Mouse (Mus musculus) heart, embryonic 15.5 days (tissue): Measurements from ENCODE around the gene Reck. TPM values are rescaled to one million over a fixed set of nuclear protein-coding genes. Genes with fewer than 3 reads are reported as not detected.

Experiments used
- ATAC-seq: fragments of 200-750 bp; cut with Nextera tagmentation; replicated peaks from 2 replicates; pipeline ENCODE4 v1.8.0; 2017; ENCODE audit warnings: low read depth, moderate TSS enrichment; ENCODE audit not compliant: insufficient number of reproducible peaks, insufficient read depth, low FRiP score
- H3K27ac ChIP-seq: fragments of 300-500 bp; sonication (generic); 2 replicates; pipeline ENCODE4 v1.5.1; 2015; ENCODE audit warnings: mild to moderate bottlenecking, inconsistent platforms
- H3K27me3 ChIP-seq: fragments of 300-500 bp; sonication (generic); 2 replicates; pipeline ENCODE4 v1.6.1; 2015; ENCODE audit warnings: inconsistent platforms
- H3K36me3 ChIP-seq: fragments of 300-500 bp; sonication (generic); 2 replicates; pipeline ENCODE4 v1.6.1; 2015; ENCODE audit warnings: mild to moderate bottlenecking, inconsistent platforms
- H3K4me1 ChIP-seq: fragments of 300-500 bp; sonication (generic); replicated peaks from 2 replicates; pipeline ENCODE4 v1.6.1; 2015; ENCODE audit warnings: inconsistent platforms
- H3K4me2 ChIP-seq: fragments of 300-500 bp; sonication (generic); 2 replicates; pipeline ENCODE4 v1.6.1; 2015; ENCODE audit warnings: inconsistent platforms, mild to moderate bottlenecking, moderate library complexity
- H3K4me3 ChIP-seq: fragments of 300-500 bp; sonication (generic); 2 replicates; pipeline ENCODE4 v1.5.1; 2015; ENCODE audit warnings: mild to moderate bottlenecking, inconsistent platforms
- H3K9ac ChIP-seq: fragments of 300-500 bp; sonication (generic); 2 replicates; pipeline ENCODE4 v1.6.1; 2015; ENCODE audit warnings: mild to moderate bottlenecking, inconsistent platforms
- H3K9me3 ChIP-seq: fragments of 300-500 bp; sonication (generic); replicated peaks from 2 replicates; pipeline ENCODE4 v1.6.1; 2016; ENCODE audit warnings: inconsistent platforms
- WGBS: fragments of 180-500 bp; shearing (Covaris S2); methylation state at CpG from one replicate; pipeline ENCODE4 v1.1.7; 2015; ENCODE audit warnings: mixed read lengths; 5-methylcytosine and 5-hydroxymethylcytosine counted together
- polyA plus RNA-seq: library from polyadenylated mRNA; unstranded; fragments of >200 nt; fragmentation: Nextera tagmentation; extraction: Ambion mirVana; gene quantifications from 2 replicates; pipeline ENCODE4 v1.2.1, GENCODE M21; 2015

Gene Reck
- polyA plus RNA-seq, 1 experiment from 2014 or later: 8.1 TPM

DNA sequence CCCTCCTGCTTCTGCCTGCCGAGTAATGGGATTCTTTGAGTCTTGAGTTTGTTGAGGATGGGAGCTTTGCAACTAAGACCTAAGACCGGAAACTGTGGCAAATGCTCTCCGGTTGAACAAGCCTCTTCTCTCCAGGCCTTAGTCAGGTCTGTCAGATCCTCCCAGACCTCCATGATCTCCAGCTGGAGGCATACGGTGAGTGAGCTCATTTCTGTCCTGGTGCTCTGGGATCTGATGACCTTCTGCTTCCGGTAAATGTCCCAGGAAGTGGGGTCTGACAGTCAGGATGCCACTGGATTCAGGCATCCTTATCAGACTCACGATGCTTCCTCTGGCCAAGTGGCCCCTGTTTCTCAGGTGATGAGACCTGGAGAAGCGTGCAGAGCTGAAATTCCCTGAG is 105.9 kb downstream of the Reck start:
- no peaks in the 10 kb centered on the region for H3K36me3 ChIP-seq
- no peak overlapping the region for H3K27ac ChIP-seq
- no peak overlapping the region for H3K4me2 ChIP-seq
- ATAC-seq: no peak
- H3K9ac ChIP-seq: no peak overlapping the region
- H3K9me3 ChIP-seq: no peaks in the 10 kb centered on the region
- peaks cover 27% of the 10 kb centered on the region for H3K4me1 ChIP-seq
- WGBS: 79% methylated on average over 7 of the region's 7 CpGs
- no peak overlapping the region for H3K4me3 ChIP-seq
- no peaks in the 10 kb centered on the region for H3K27me3 ChIP-seq

DNA sequence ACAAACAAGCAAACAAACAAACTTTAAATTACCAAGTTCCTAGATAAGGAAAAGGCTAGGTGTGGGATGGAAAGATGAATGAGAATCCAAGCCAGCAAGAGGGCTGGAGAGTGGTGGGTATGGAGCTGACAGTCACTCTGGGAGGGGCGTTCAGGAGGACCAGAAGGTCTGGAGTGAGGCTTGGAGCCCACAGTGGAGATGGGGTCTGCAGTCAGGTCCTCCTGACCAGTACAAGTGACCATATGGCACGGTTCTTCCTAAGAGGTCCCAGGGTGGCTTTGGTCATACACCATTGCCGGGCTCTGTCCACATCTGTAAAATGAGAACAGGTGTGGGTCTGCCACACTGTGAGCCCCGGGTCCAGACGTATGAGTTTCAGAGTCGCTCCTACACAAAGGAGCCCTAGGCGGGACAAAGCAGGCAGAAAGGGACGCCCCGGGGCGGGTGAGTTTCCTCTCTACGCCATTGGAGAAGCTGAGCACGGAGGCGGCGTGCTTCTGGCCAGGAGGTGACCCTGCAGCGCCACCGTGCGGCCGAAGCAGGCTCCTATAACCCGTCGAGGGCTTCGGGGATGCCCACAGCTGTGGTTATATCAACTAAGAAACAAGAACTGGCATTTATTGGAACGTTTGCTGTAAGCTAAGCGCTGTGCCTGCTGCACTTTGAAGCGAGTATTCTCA is 106.9 kb downstream of the Reck start:
- H3K27ac ChIP-seq: peak overlapping the region; percentile 34; the same call in 1 of the 2 replicates
- 1% methylated on average over 24 of the region's 24 CpGs for WGBS

DNA sequence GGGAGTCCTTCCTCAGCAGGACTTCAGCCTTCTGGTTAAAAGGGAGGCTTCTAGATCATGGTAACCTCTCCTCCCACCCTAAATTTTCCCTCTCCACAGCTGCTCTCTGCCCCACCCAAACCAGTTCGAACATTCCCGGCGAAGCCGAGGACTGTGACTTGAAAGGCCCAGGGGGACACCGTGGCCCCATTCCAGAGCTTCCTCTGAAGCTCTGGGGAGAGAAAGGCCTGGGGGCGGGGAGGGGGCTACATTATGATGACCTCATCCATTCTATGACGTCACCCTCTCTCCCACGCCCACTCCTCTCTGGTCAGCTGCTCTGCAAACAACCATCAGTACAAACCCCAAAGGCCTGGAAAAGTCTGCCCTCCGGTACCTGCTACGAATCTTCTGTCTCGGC is 107.9 kb downstream of the Reck start, which contains the start of gene Ccin:
Gene Ccin (plus strand): TSS at position 303 of the 400 bp plus-strand sequence.
- peak within 1 kb of the TSS; percentile 46 for H3K4me3 ChIP-seq
- H3K27ac ChIP-seq: no peak within 1 kb of the TSS
- H3K9ac ChIP-seq: peak within 1 kb of the TSS; percentile 68
- no peak for ATAC-seq
- no peaks in the 10 kb centered on the region for H3K27me3 ChIP-seq
- whole genome bisulfite sequencing: 66% methylated on average over 11 of the region's 11 CpGs
- peaks cover 25% of the 10 kb centered on the region for H3K4me1 ChIP-seq
- peak within 1 kb of the TSS; percentile 85 for H3K4me2 ChIP-seq
- H3K36me3 ChIP-seq: no peaks in the 10 kb centered on the region
- no peaks in the 10 kb centered on the region for H3K9me3 ChIP-seq

More for the DNA sequence above, 106.9 kb downstream of the Reck start:
- Histone ChIP-seq H3K9me3 (no peaks in the 10 kb centered on the region), H3K4me2 (peak overlapping the region; percentile 85), H3K36me3 (no peaks in the 10 kb centered on the region), H3K4me1 (peaks cover 27% of the 10 kb centered on the region), H3K4me3 (peak overlapping the region; percentile 46), H3K27me3 (no peaks in the 10 kb centered on the region), H3K9ac (peak overlapping the region; percentile 68)
- ATAC-seq: peak; percentile 88

DNA sequence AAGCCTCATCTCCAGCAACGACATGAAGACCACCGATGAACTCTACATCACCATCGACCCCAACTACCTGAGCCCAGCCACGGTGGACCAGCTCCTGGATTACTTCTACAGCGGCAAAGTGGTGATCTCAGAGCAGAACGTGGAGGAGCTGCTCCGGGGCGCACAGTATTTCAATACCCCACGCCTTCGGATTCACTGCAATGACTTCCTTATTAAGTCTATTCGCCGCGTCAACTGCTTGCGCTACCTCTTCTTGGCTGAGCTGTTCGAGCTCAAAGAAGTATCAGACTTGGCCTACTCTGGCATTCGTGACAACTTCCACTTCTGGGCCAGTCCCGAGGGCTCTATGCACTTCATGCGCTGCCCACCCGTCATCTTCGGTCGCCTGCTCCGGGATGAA is 108.4 kb downstream of the Reck start:
- no peak for ATAC-seq
- WGBS: 88% methylated on average over 22 of the region's 22 CpGs
- Histone ChIP-seq H3K27me3 (no peaks in the 10 kb centered on the region), H3K9ac (no peak overlapping the region), H3K36me3 (no peaks in the 10 kb centered on the region), H3K4me3 (no peak overlapping the region), H3K4me2 (no peak overlapping the region), H3K4me1 (peaks cover 19% of the 10 kb centered on the region), H3K9me3 (no peaks in the 10 kb centered on the region), H3K27ac (no peak overlapping the region)

DNA sequence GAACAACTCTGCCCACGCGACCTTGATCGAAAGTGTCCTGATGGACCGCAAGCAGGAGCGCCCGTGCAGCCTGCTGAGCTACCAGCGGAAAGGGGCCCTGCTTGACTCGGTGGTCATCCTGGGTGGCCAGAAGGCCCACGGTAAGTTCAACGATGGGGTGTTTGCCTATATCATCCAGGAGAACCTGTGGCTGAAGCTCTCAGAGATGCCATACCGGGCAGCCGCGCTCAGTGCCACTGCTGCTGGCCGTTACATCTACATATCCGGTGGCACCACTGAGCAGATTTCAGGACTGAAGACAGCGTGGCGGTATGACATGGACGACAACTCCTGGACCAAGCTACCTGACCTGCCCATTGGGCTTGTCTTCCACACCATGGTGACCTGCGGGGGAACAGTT is 109.0 kb downstream of the Reck start:
- WGBS: 85% methylated on average over 19 of the region's 19 CpGs

DNA sequence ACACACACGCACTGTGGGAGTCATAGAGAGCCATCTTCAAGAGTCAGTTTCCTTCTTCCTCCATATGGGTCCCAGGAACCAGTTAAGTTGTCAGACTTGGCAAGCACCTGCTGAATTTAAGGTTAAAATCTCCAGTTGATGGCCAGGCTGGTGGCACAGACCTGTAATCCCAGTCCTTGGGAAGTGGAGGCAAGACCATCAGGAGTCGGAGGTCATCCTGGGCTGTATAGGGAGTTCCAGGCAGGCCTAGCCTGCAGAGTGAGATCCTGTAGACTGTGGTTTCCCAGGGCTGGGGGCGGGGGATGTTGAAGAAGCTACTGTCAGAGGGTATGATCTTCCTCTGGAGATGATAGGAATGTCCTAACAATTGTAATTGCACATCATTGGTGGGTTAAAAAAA is 113.6 kb downstream of the Reck start:
- H3K27me3 ChIP-seq: no peaks in the 10 kb centered on the region
- no peak overlapping the region for H3K4me2 ChIP-seq
- no peaks in the 10 kb centered on the region for H3K9me3 ChIP-seq
- 79% methylated on average over 3 of the region's 3 CpGs for WGBS
- H3K27ac ChIP-seq: no peak overlapping the region
- ATAC-seq: no peak
- H3K4me1 ChIP-seq: no peaks in the 10 kb centered on the region
- H3K9ac ChIP-seq: no peak overlapping the region
- no peaks in the 10 kb centered on the region for H3K36me3 ChIP-seq
- H3K4me3 ChIP-seq: no peak overlapping the region

More for the DNA sequence above, 109.0 kb downstream of the Reck start:
- Histone ChIP-seq H3K9me3 (no peaks in the 10 kb centered on the region), H3K9ac (no peak overlapping the region), H3K4me1 (peaks cover 13% of the 10 kb centered on the region), H3K27me3 (no peaks in the 10 kb centered on the region), H3K27ac (no peak overlapping the region), H3K4me2 (no peak overlapping the region), H3K4me3 (no peak overlapping the region), H3K36me3 (no peaks in the 10 kb centered on the region)
- no peak for ATAC-seq

DNA sequence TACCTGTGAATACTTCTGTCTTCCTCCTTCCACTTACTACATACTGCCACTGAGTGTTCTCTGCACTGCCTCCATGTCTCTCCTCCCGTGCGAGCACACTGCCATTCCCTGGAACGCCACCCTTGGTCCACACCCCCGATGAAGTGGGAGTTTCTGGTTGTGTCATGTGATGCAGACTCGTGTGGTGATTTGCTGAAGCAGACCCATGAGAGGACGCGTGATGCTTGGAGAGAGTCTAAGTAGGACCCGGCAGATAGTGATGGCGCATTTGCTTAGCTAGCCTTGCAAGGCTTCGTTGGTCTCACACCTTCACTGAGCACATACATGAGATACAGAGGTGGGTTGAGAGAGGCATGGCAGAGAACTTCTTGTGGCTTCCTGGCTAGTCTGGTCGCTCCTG is 117.7 kb downstream of the Reck start:
- Histone ChIP-seq H3K9ac (no peak overlapping the region), H3K36me3 (no peaks in the 10 kb centered on the region), H3K27ac (no peak overlapping the region), H3K4me2 (no peak overlapping the region), H3K4me1 (no peaks in the 10 kb centered on the region), H3K27me3 (no peaks in the 10 kb centered on the region), H3K4me3 (no peak overlapping the region), H3K9me3 (no peaks in the 10 kb centered on the region)
- no peak for ATAC-seq
- 90% methylated on average over 11 of the region's 11 CpGs for WGBS

DNA sequence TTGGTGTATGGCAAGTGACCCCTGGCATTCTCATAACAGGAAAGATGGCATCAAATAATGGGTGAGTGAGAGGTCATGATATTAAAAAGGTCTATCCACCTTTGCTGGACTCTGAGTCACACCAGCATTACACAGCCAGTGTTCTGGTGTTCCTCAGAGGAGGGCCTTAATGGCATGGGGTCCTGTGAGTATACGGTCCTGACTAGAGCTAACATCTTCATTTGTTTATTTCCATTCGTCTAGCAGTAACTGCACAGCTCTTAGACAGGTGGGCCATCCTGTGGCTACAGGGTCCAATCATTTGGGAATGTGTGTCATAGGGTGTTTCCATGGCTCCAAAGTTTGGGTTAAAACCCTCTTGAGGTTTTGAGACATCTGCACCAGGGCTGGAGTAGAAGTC is 119.0 kb downstream of the Reck start:
- 71% methylated on average over 2 of the region's 2 CpGs for WGBS
- H3K9me3 ChIP-seq: peaks cover 4% of the 10 kb centered on the region; the same call in 1 of the 2 replicates
- ATAC-seq: no peak
- H3K27ac ChIP-seq: no peak overlapping the region
- no peak overlapping the region for H3K9ac ChIP-seq
- no peaks in the 10 kb centered on the region for H3K27me3 ChIP-seq
- no peaks in the 10 kb centered on the region for H3K4me1 ChIP-seq
- no peak overlapping the region for H3K4me2 ChIP-seq
- no peaks in the 10 kb centered on the region for H3K36me3 ChIP-seq
- no peak overlapping the region for H3K4me3 ChIP-seq

Other genes starting within 250 kb of the Reck start
- gene Npr2, start 243.6 kb upstream of the Reck start, polyA plus RNA-seq: 6.7 and 10.8 TPM in 2 replicates
- gene Spag8, start 221.9 kb upstream of the Reck start, polyA plus RNA-seq: 0.30 and 0.77 TPM in 2 replicates
- 150 and 188 TPM in 2 replicates for gene Hint2, start 219.1 kb upstream of the Reck start, polyA plus RNA-seq
- gene Tmem8b, start 206.6 kb upstream of the Reck start, polyA plus RNA-seq: 3.8 and 4.6 TPM in 2 replicates
- 1.6 and 4.0 TPM in 2 replicates for gene Fam221b, start 206.4 kb upstream of the Reck start, polyA plus RNA-seq
- not detected in 2 replicates for gene Olfr70, start 174.7 kb upstream of the Reck start, polyA plus RNA-seq
- gene Olfr71, start 165.3 kb upstream of the Reck start, polyA plus RNA-seq: not detected in 2 replicates
- gene Hrct1, start 148.3 kb upstream of the Reck start, polyA plus RNA-seq: 1.1 and 1.5 TPM in 2 replicates
- 0.31 and 0.42 TPM in 2 replicates for gene Spaar, start 145.5 kb upstream of the Reck start, polyA plus RNA-seq
- not detected in 2 replicates for gene Olfr159, start 104.5 kb upstream of the Reck start, polyA plus RNA-seq
- not detected in 2 replicates for gene Olfr156, start 51.6 kb upstream of the Reck start, polyA plus RNA-seq
- gene Olfr157, start 35.3 kb upstream of the Reck start, polyA plus RNA-seq: not detected in 2 replicates
- not detected in 2 replicates for gene Olfr155, start 24.0 kb upstream of the Reck start, polyA plus RNA-seq
- 44.3 and 53.2 TPM in 2 replicates for gene Glipr2, start 81.9 kb downstream of the Reck start, polyA plus RNA-seq
- not detected in 2 replicates for gene Ccin, start 108.0 kb downstream of the Reck start, polyA plus RNA-seq
- gene Clta, start 128.9 kb downstream of the Reck start, polyA plus RNA-seq: 130 and 146 TPM in 2 replicates
- gene Gne, start 208.6 kb downstream of the Reck start, polyA plus RNA-seq: 27.3 and 35.2 TPM in 2 replicates